Mouse (Mus musculus) megakaryocyte, embryonic 14.5 days (primary cell): ENCODE data around the gene Colca2.

Experiments used
- FLI1 ChIP-seq: IDR thresholded peaks from 2 replicates; pipeline ENCODE4 v1.6.1; 2012; ENCODE audit warnings: low read length, inconsistent platforms, mixed read lengths
- GATA1 ChIP-seq: IDR thresholded peaks from 3 replicates; pipeline ENCODE4 v1.6.1; 2012; ENCODE audit warnings: mixed read lengths, low read length, inconsistent platforms, borderline replicate concordance

- no peak for TF ChIP-seq GATA1
- no peak for TF ChIP-seq FLI1
These were observed 15.2 kb upstream of the Colca2 start for GRCm38 (mm10) chr9:51293541-51293940.
